Mouse (Mus musculus) neural tube, postnatal 0 days (tissue): ENCODE results near the gene Gm13279. TPM values are rescaled to one million over a fixed set of nuclear protein-coding genes. Genes with fewer than 3 reads are reported as not detected.

ENCODE experiments used
- polyA plus RNA-seq: library from polyadenylated mRNA; unstranded; fragments of >200 nt; fragmentation: Nextera tagmentation; extraction: Ambion mirVana; gene quantifications from 2 replicates; pipeline ENCODE4 v1.2.1, GENCODE M21; 2015

Gene Gm13279
- polyA plus RNA-seq, 1 experiment from 2014 or later = not detected

Other genes with a start within 250 kb of the Gm13279 start
- not detected in 2 replicates for gene Ifna15, start 239.2 kb upstream of the Gm13279 start, polyA plus RNA-seq
- not detected in 2 replicates for gene Ifna14, start 225.6 kb upstream of the Gm13279 start, polyA plus RNA-seq
- gene Ifna9, start 205.0 kb upstream of the Gm13279 start, polyA plus RNA-seq = not detected in 2 replicates
- gene Ifna12, start 194.0 kb upstream of the Gm13279 start, polyA plus RNA-seq = not detected in 2 replicates
- gene C87499, start 163.0 kb upstream of the Gm13279 start, polyA plus RNA-seq = not detected in 2 replicates
- gene Ifna13, start 152.9 kb upstream of the Gm13279 start, polyA plus RNA-seq = not detected in 2 replicates
- gene Ifna16, start 120.5 kb upstream of the Gm13279 start, polyA plus RNA-seq = not detected in 2 replicates
- not detected in 2 replicates for gene Ifna2, start 113.5 kb upstream of the Gm13279 start, polyA plus RNA-seq
- not detected in 2 replicates for gene Ifnab, start 106.0 kb upstream of the Gm13279 start, polyA plus RNA-seq
- gene Gm26566, start 75.6 kb upstream of the Gm13279 start, polyA plus RNA-seq = 0.15 and 1.1 TPM in 2 replicates
- gene Klhl9, start 74.9 kb upstream of the Gm13279 start, polyA plus RNA-seq = 68.0 and 72.4 TPM in 2 replicates
- not detected in 2 replicates for gene Gm13271, start 42.5 kb upstream of the Gm13279 start, polyA plus RNA-seq
- gene Gm13283, start 37.3 kb upstream of the Gm13279 start, polyA plus RNA-seq = not detected in 2 replicates
- gene Gm13290, start 23.6 kb upstream of the Gm13279 start, polyA plus RNA-seq = 0.23 TPM in 1 of 2 replicates, not detected in the other
- not detected in 2 replicates for gene Gm13289, start 20.5 kb upstream of the Gm13279 start, polyA plus RNA-seq
- gene Gm13272, start 17.5 kb upstream of the Gm13279 start, polyA plus RNA-seq = not detected in 2 replicates
- not detected in 2 replicates for gene Ifnz, start 15.3 kb upstream of the Gm13279 start, polyA plus RNA-seq
- not detected in 2 replicates for gene Gm13276, start 11.7 kb upstream of the Gm13279 start, polyA plus RNA-seq
- gene Gm13277, start 8.8 kb upstream of the Gm13279 start, polyA plus RNA-seq = not detected in 2 replicates
- gene Gm13278, start 5.8 kb upstream of the Gm13279 start, polyA plus RNA-seq = not detected in 2 replicates
- gene Gm13275, start 2.9 kb upstream of the Gm13279 start, polyA plus RNA-seq = not detected in 2 replicates
- gene Gm13285, start 2.3 kb downstream of the Gm13279 start, polyA plus RNA-seq = 0.22 and 0.46 TPM in 2 replicates
- gene Gm13287, start 5.9 kb downstream of the Gm13279 start, polyA plus RNA-seq = not detected in 2 replicates
- not detected in 2 replicates for gene Gm13288, start 8.1 kb downstream of the Gm13279 start, polyA plus RNA-seq
- not detected in 2 replicates for gene Ifna7, start 18.8 kb downstream of the Gm13279 start, polyA plus RNA-seq
- gene Ifna11, start 22.6 kb downstream of the Gm13279 start, polyA plus RNA-seq = not detected in 2 replicates
- not detected in 2 replicates for gene Ifna6, start 30.0 kb downstream of the Gm13279 start, polyA plus RNA-seq
- not detected in 2 replicates for gene Ifna5, start 38.1 kb downstream of the Gm13279 start, polyA plus RNA-seq
- not detected in 2 replicates for gene Ifna4, start 44.5 kb downstream of the Gm13279 start, polyA plus RNA-seq
- not detected in 2 replicates for gene Ifna1, start 52.7 kb downstream of the Gm13279 start, polyA plus RNA-seq
- not detected in 2 replicates for gene Ifne, start 82.8 kb downstream of the Gm13279 start, polyA plus RNA-seq